Mouse (Mus musculus) MEL (cell line): Measurements from ENCODE around the gene Slc6a21. TPM values are rescaled to one million over a fixed set of nuclear protein-coding genes. Genes with fewer than 3 reads are reported as not detected.

Experiments used
- DNase-seq: peaks from one replicate; pipeline ENCODE4 v3.0.0; 2011; ENCODE audit warnings: low read depth, low spot score
- H3K27ac ChIP-seq: 2 replicates; pipeline ENCODE4 v1.5.1; 2012; ENCODE audit warnings: low read depth, mild to moderate bottlenecking, control low read depth, low read length, moderate library complexity; ENCODE audit not compliant: control insufficient read depth
- H3K27me3 ChIP-seq, 2 experiments: fragments of 150-350 bp in 1 of 2; sonication (generic) in 1 of 2; 2 replicates each; pipeline ENCODE4 v1.6.1; 2012; ENCODE audit warnings: low read length in 2 of 2, mild to moderate bottlenecking in 2 of 2, improper control_type of control experiment in 1 of 2, moderate library complexity in 1 of 2; ENCODE audit not compliant: insufficient read depth in 2 of 2, control insufficient read depth in 1 of 2
- H3K36me3 ChIP-seq, 2 experiments: 2 replicates each; pipeline ENCODE4 v1.6.1; 2012 to 2014; ENCODE audit warnings: low read length in 2 of 2, improper control_type of control experiment in 1 of 2, inconsistent platforms in 1 of 2, mild to moderate bottlenecking in 1 of 2; ENCODE audit not compliant: insufficient read depth in 2 of 2, control insufficient read depth in 1 of 2
- H3K4me1 ChIP-seq, 2 experiments: fragments of 150-350 bp in 1 of 2; sonication (generic) in 1 of 2; 2 replicates each; pipeline ENCODE4 v1.6.1; 2012; ENCODE audit warnings: low read length in 2 of 2, improper control_type of control experiment in 1 of 2, mild to moderate bottlenecking in 1 of 2; ENCODE audit not compliant: insufficient read depth in 2 of 2, control insufficient read depth in 1 of 2
- H3K4me3 ChIP-seq, 2 experiments: fragments of 150-350 bp in 1 of 2; sonication (generic) in 1 of 2; 2 replicates each; pipeline ENCODE4 v1.5.1; 2012; ENCODE audit warnings: low read depth in 2 of 2, low read length in 2 of 2, mild to moderate bottlenecking in 2 of 2, moderate library complexity in 2 of 2, control low read depth in 1 of 2, improper control_type of control experiment in 1 of 2; ENCODE audit not compliant: control insufficient read depth in 1 of 2, insufficient read depth in 1 of 2
- H3K79me2 ChIP-seq: 2 replicates; pipeline ENCODE4 v1.6.1; 2012; ENCODE audit warnings: mild to moderate bottlenecking, low read length, moderate library complexity; ENCODE audit not compliant: control insufficient read depth, poor library complexity, insufficient read depth
- H3K9ac ChIP-seq: 2 replicates; pipeline ENCODE4 v1.6.1; 2012; ENCODE audit warnings: low read depth, mild to moderate bottlenecking, control low read depth, low read length, moderate library complexity; ENCODE audit not compliant: control insufficient read depth, poor library complexity, severe bottlenecking
- H3K9me3 ChIP-seq: fragments of 150-350 bp; sonication (generic); replicated peaks from 2 replicates; pipeline ENCODE4 v1.6.1; 2012; ENCODE audit warnings: mild to moderate bottlenecking, low read length, improper control_type of control experiment, moderate library complexity; ENCODE audit not compliant: insufficient read depth
- CHD1 ChIP-seq: IDR thresholded peaks from 2 replicates; pipeline ENCODE4 v1.6.1; 2012; ENCODE audit warnings: low read depth, mild to moderate bottlenecking, inconsistent platforms, low read length, improper control_type of control experiment
- E2F4 ChIP-seq: IDR thresholded peaks from 2 replicates; pipeline ENCODE4 v1.6.1; 2011; ENCODE audit warnings: low read depth, low read length, improper control_type of control experiment, borderline replicate concordance
- ETS1 ChIP-seq: IDR thresholded peaks from 2 replicates; pipeline ENCODE4 v1.6.1; 2012; ENCODE audit warnings: low read depth, mild to moderate bottlenecking, inconsistent platforms, low read length, improper control_type of control experiment, moderate library complexity
- GATA1 ChIP-seq: IDR thresholded peaks from 2 replicates; pipeline ENCODE4 v1.6.1; 2011; ENCODE audit warnings: low read depth, low read length, improper control_type of control experiment
- HCFC1 ChIP-seq: IDR thresholded peaks from 2 replicates; pipeline ENCODE4 v1.6.1; 2012; ENCODE audit warnings: low read depth, mild to moderate bottlenecking, inconsistent platforms, low read length, improper control_type of control experiment, moderate library complexity
- MAFK ChIP-seq: IDR thresholded peaks from 2 replicates; pipeline ENCODE4 v1.6.1; 2011; ENCODE audit warnings: low read depth, mild to moderate bottlenecking, low read length, improper control_type of control experiment, borderline replicate concordance
- MAX ChIP-seq: IDR thresholded peaks from 2 replicates; pipeline ENCODE4 v1.6.1; 2011; ENCODE audit warnings: low read length, improper control_type of control experiment
- MEF2A ChIP-seq: IDR thresholded peaks from 2 replicates; pipeline ENCODE4 v1.6.1; 2014; ENCODE audit warnings: low read depth, mild to moderate bottlenecking, inconsistent platforms, low read length, improper control_type of control experiment; ENCODE audit not compliant: poor library complexity, insufficient replicate concordance, severe bottlenecking; ENCODE audit errors: extremely low read depth
- MXI1 ChIP-seq: IDR thresholded peaks from 2 replicates; pipeline ENCODE4 v1.6.1; 2011; ENCODE audit warnings: mild to moderate bottlenecking, low read depth, low read length, improper control_type of control experiment
- NELFE ChIP-seq: IDR thresholded peaks from 2 replicates; pipeline ENCODE4 v1.6.1; 2011; ENCODE audit warnings: low read depth, low read length, improper control_type of control experiment
- POLR2AphosphoS5 ChIP-seq: IDR thresholded peaks from 2 replicates; pipeline ENCODE4 v1.6.1; 2012; ENCODE audit warnings: low read depth, borderline replicate concordance, mild to moderate bottlenecking, inconsistent platforms, low read length, moderate library complexity, mixed read lengths
- RCOR1 ChIP-seq: IDR thresholded peaks from 2 replicates; pipeline ENCODE4 v1.6.1; 2012; ENCODE audit warnings: low read depth, mild to moderate bottlenecking, inconsistent platforms, low read length, improper control_type of control experiment
- SIN3A ChIP-seq: IDR thresholded peaks from 2 replicates; pipeline ENCODE4 v1.6.1; 2012; ENCODE audit warnings: low read length, improper control_type of control experiment, inconsistent platforms
- TAL1 ChIP-seq: IDR thresholded peaks from 2 replicates; pipeline ENCODE4 v1.6.1; 2012; ENCODE audit warnings: mild to moderate bottlenecking, inconsistent platforms, low read length, moderate library complexity, mixed read lengths
- TBP ChIP-seq: IDR thresholded peaks from 2 replicates; pipeline ENCODE4 v1.8.0; 2011; ENCODE audit warnings: low read depth, low read length, improper control_type of control experiment
- ZC3H11A ChIP-seq: IDR thresholded peaks from 2 replicates; pipeline ENCODE4 v1.6.1; 2012; ENCODE audit warnings: low read depth, mild to moderate bottlenecking, inconsistent platforms, low read length, improper control_type of control experiment
- ZKSCAN1 ChIP-seq: IDR thresholded peaks from 2 replicates; pipeline ENCODE4 v1.6.1; 2012; ENCODE audit warnings: low read depth, mild to moderate bottlenecking, inconsistent platforms, low read length, improper control_type of control experiment, moderate library complexity
- ZMIZ1 ChIP-seq: IDR thresholded peaks from 2 replicates; pipeline ENCODE4 v1.6.1; 2012; ENCODE audit warnings: low read depth, mild to moderate bottlenecking, inconsistent platforms, low read length, improper control_type of control experiment, moderate library complexity
- ZNF384 ChIP-seq: IDR thresholded peaks from 2 replicates; pipeline ENCODE4 v1.6.1; 2012; ENCODE audit warnings: low read depth, mild to moderate bottlenecking, inconsistent platforms, low read length, improper control_type of control experiment
- polyA plus RNA-seq, 2 experiments: library from polyadenylated mRNA; stranded (reverse) in 1 of 2; unstranded in 1 of 2; fragments of >175 nt in 1 of 2; fragments of >200 nt in 1 of 2; gene quantifications; 2 replicates each; pipeline versions ENCODE4 v1.2.1 to v1.2.4; 2012; ENCODE audit warnings: low replicate concordance in 2 of 2, low read depth in 1 of 2; ENCODE audit not compliant: insufficient read length in 2 of 2, insufficient read depth in 1 of 2, missing spikeins in 1 of 2
- total RNA-seq: library from RNA; depleted of rRNA; stranded (reverse); fragments of 300-350 nt; gene quantifications from 2 replicates; pipeline ENCODE4 v1.2.3, GENCODE M21; 2012

Gene Slc6a21
- total and polyA plus RNA-seq, 3 experiments, result not detected

DNA sequence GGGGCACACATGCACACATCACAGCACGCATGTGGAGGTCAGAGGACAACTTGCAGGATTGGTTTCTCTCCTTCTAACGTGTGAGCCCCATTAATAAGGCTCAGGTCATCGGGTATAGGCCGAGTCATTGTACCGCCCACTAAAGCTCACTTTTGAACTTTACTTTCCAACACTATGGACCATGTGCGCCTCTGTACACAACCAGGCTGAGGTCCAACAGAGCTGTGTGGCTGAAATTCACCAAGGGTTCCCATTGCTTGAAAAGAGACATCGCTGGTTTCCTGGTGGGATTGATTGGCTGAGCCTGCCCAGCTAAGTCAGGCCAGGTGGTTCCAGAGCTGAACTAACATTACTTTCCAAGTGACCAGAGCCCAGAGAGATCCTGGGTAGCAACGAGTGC lies 3.6 kb upstream of the Slc6a21 start:
- Histone ChIP-seq H3K9ac (no peak overlapping the region), H3K4me3 (no peak overlapping the region), H3K27me3 (peaks cover 0 to 5% of the 10 kb centered on the region in 2 experiments; a peak in 3 of 4 replicates), H3K36me3 (no peaks in the 10 kb centered on the region), H3K27ac (no peak overlapping the region), H3K79me2 (no peaks in the 10 kb centered on the region)
- no peak for DNase-seq
- no peak for TF ChIP-seq MXI1
- no peak for TF ChIP-seq ZKSCAN1
- no peak for TF ChIP-seq ZNF384
- no peak for TF ChIP-seq POLR2AphosphoS5
- no peak for TF ChIP-seq SIN3A
- no peak for TF ChIP-seq TBP
- no peak for TF ChIP-seq GATA1
- no peak for TF ChIP-seq MAFK
- no peak for TF ChIP-seq CHD1
- no peak for TF ChIP-seq ZC3H11A
- TF ChIP-seq MEF2A, result no peak
- no peak for TF ChIP-seq E2F4
- no peak for TF ChIP-seq HCFC1
- TF ChIP-seq TAL1, result no peak
- no peak for TF ChIP-seq NELFE
- TF ChIP-seq, all 39 proteins: peak for 0
- H3K9me3 ChIP-seq, result no peaks in the 10 kb centered on the region
- H3K4me1 ChIP-seq, result peaks cover 0 to 3% of the 10 kb centered on the region in 2 experiments; a peak in 1 of 4 replicates

DNA sequence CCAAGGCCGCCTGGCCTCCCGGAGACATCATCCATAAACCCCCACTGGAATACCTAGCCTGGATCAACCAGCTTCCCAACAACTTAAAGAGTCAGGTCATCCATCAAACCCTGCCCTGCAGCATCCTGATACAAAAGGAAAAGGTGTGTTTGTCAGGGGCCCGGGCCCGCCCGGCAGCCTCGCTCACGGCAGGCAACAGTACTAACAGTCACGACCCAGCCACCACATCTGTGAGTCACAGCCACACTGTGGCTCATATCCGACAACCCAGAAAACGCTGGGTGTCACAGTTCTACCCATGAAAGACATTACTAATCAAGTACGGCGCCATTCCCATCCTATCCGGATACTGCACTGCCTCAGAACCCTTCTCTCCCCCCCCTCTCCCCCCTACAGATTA lies 9.2 kb downstream of the Slc6a21 start:
- H3K4me3 ChIP-seq, result no peak overlapping the region
- no peak for TF ChIP-seq E2F4

DNA sequence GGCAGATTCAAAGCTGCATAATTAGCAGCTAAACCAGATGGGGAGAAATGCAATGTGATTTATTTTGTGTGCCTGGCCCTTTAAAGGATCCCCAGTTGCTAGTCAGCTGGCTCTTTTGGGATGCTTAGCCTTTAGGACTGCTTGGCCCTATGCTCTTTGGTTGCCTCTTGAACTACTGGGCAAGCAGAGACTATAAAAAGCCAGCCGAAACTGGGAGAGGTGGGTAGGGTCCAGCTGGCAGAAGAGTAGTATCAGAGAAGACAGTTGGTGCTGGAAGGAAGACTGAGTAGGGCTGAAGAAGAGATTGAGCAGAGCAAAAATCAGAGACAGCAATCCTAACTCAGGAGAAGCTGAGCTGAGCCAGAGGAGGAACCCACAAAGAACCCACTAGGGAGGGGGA lies 19.3 kb downstream of the Slc6a21 start:
- Histone ChIP-seq H3K9ac (no peak overlapping the region), H3K4me1 (no peaks in the 10 kb centered on the region), H3K79me2 (no peaks in the 10 kb centered on the region), H3K9me3 (no peaks in the 10 kb centered on the region), H3K36me3 (no peaks in the 10 kb centered on the region), H3K4me3 (no peak overlapping the region), H3K27ac (no peak overlapping the region), H3K27me3 (no peaks in the 10 kb centered on the region; a peak in 1 of 4 replicates)
- no peak for DNase-seq
- TF ChIP-seq ZC3H11A (no peak), GATA1 (no peak), RCOR1 (no peak), HCFC1 (no peak), MAX (no peak), ETS1 (no peak), ZMIZ1 (no peak), POLR2AphosphoS5 (no peak), MEF2A (no peak)

More for the DNA sequence above, 9.2 kb downstream of the Slc6a21 start:
- Histone ChIP-seq H3K27ac (no peak overlapping the region), H3K27me3 (peaks cover 2 to 6% of the 10 kb centered on the region in 2 experiments; a peak in 3 of 4 replicates), H3K9me3 (no peaks in the 10 kb centered on the region), H3K79me2 (no peaks in the 10 kb centered on the region), H3K4me1 (no peaks in the 10 kb centered on the region), H3K9ac (no peak overlapping the region), H3K36me3 (no peaks in the 10 kb centered on the region)
- DNase-seq, result no peak
